Mouse (Mus musculus) kidney, postnatal 4 days (tissue): ENCODE data around the gene Zfp36l2.
A peak's percentile ranks its signal among the peaks of the same experiment; 100 is the strongest.

Experiments
- DNase-seq, 2 experiments: peaks; one replicate each; pipeline ENCODE4 v3.0.0; 2021; ENCODE audit warnings: mixed read lengths in 2 of 2

Gene Zfp36l2

DNA sequence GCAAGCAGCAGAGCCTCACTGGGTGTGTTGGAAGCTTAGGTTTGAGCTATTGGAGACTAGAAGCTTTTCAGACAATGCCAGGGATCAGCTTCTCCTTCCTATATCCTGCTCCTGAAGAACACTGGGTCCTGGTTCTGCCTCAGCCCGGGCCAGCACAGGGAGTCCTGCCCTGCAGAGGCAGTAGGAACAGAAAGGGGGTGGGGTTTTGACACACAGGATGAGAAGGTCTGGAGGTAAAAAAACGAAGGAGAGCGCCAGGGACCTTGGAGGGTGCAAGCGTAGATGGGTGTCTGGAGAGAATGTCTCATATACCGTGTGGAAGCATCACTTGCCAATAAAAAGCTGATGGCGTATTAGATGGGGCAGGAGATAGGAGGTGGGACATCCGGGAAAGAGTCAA lies 11.3 kb downstream of the Zfp36l2 start:
- DNase-seq, result peak; percentile 1 to 2

DNA sequence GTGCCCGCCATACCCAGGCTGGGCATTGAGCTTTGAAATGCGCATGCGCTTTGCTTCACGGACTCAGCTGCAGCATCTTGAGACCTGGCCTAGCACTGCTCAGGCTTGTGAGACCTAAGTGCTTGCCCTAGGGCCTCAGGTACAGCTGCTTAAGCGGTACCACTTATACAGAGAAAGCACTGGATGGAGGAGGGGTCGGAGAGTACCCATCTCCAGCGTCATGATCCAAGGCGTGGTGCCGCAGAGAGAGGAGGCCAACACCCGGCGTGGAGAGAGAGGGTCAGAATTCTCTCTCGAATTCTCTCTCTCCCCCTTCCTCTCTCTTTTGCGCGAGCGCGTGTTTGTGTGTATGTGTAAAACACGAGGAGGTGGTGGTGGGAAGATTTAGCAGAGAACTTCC lies 12.6 kb downstream of the Zfp36l2 start:
- DNase-seq, result peak; percentile 0 to 1

DNA sequence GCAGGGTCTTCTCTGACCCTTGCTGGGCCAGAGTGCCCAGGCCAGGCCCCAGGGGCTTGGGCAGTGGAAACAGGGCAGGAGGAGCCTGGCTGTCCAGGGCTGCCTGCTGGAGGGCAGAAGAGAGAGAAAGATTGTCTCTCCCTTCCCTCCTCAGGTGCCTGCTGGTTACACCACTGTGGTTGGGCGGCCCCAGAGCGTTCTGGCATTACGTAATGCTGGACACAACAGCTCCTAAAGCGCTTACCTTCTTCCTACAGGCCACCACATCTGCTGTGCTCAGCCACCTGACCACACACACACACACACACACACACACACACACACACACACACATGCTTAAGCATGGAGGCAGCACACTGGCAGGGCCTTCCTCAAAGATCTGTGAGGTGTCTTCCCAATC lies 20.4 kb downstream of the Zfp36l2 start:
- DNase-seq, result peak; percentile 1 to 2

DNA sequence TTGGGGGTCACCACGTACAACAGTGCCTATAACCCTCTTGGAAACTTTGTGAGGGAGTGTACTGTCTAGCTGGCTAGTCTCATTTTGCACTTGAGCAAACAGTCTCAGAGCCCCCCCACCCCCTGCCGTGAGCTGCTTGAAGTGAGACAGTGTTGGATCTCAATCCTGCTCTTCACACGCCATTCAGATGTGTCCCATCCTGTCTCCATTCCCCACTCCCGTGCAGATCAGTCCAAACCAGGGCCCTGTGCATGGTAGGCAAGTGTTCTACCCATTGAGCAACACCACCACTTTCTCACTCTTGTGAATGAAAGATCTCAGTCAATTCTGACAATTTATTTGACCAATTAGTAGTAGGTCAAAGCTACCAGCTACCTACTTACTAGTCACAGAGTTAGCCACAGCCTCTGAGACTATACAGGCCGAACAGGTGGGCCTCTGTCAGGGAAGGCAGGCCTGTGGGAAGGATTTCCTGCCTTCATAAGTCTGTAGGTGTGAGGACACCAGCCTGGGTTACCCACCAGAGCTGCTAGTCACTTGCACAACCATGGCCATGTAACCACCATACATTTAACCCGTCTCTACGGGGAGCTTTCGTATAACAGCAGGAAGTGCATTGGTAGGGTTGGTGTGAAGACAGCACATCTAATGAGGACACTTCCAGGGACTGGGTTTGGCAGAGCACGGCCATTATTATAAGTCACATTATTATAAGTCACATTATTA lies 21.4 kb downstream of the Zfp36l2 start:
- peak; percentile 0 for DNase-seq

DNA sequence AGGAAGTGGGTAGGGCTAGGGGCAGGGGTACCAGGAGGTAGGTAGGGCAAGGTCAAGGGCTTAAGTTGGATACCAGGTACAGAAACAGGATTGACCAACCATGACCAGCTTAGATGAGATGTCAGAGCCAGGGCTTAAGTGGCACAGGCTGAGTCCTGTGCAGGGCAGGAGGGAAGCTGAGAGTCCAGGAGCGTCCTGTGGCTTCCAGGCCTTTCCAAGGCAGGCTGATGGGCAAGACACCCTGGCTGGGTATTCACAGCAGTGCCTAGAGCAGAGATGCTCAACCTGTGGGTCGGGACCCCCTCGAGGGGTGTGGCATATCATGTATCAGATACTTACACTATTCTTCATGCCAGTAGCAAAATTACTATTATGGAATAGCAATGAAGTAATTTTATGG lies 22.0 kb downstream of the Zfp36l2 start:
- peak; percentile 0 to 1 for DNase-seq

DNA sequence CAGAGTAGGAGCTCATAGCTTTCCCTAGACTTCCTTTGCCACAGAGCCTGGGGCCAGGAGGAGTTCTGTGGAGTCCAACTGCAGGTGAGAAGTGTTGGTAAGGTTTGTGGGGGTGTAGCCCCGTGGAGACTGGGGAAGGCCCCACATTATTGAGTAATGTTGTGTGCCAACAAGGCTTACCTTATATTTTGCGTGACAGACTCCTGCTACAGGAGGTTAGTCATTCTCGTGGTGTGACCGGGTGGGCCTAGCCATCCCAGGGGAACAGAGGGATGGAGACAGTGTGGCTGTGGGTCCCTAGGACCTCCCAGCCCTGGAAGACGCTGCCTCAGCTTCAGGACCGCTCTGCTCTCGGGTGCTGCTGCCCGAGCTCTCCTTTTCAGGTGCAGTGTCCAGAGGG lies 23.6 kb downstream of the Zfp36l2 start:
- DNase-seq, result peak; percentile 1

DNA sequence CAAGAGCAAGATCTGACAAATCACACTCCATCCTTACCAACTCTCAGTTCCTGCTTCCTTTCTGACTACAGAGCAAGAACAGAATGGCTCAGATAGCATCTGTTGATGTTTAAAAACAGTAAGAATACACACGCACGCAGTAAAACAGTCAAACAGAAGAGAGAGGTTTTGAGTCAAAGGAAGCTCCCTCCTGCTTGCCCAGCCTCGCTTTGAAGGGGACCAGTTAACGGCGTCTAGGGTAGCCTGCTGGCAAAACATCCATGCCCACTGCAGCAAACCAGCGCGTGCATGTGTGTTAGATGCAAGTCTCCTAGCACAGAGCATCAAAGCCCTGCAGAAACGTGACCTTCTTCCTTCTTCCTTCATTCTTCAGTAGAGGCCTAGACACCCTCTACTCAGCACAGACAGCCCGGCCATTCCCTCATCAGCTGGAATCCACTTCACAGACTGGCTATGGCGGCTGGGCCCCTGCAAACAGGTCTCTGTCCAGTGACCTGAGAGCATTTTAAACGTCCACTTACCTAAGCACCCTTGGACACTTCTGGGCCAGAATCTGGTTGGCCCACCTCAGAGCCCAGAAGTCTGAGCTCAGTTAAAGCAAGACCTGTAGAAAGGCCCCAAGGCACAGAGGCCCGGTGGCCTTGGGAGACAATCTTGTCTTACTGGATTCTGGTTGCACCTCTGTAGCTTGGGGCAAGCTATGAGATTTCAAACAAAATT lies 24.5 kb downstream of the Zfp36l2 start:
- peak; percentile 2 to 4 for DNase-seq

DNA sequence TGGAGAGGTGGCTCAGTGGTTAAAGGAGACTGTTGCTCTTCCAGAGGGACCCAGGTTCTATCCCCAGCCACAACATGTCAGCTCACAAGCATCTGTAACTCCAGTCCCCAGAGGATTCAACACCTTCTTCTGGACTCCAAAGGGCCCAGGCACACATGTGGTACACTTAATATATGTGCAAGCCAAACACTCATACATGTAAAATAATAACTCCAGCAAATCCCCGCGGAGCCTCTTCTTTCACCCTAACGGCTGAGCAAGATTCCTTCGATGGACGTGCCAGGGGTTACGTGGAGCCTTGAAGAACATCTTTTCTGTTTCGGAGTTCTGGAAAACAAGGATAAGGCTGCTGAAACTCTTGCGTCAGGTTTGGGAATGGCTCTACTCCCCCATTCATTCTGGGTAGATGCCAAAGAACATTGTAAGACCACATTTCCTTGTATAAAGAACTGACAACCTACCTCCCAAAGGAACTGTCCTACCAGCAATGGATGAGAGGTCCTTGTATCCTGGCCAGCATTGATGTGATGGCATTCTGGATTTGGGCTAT lies 25.5 kb downstream of the Zfp36l2 start:
- DNase-seq, result peak; percentile 10 to 21

DNA sequence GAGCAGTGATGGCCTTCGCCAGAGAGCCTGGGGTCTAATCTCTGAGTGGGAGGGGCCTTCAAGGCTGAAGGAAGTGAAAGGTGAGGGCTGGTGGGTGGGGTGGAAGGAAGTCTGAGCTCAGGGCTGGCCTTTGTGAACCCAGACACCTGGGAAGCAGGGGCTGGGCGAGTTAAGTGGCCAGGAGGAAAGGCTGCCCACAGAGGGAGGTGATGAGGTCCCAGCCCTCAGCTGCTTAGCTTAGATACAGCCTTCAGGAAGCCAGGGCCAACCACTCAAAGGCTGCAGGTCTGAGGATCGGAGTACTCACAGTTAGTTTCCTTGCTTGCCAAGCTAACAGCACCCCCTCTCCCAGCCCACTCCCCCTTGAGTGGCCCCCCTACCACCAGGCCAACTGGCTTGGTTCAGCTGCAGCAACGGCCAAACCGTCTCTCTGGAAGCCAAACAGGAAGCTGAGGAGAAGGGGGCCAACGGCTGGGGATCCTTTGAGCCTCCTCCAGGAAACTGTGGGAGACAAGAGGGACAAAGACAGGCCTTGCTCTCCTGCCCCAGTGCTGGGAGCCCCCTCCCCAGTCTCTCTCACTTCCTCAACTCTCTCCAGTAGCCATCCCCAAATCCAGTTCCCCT lies 26.4 kb downstream of the Zfp36l2 start:
- peak; percentile 44 to 61 for DNase-seq

DNA sequence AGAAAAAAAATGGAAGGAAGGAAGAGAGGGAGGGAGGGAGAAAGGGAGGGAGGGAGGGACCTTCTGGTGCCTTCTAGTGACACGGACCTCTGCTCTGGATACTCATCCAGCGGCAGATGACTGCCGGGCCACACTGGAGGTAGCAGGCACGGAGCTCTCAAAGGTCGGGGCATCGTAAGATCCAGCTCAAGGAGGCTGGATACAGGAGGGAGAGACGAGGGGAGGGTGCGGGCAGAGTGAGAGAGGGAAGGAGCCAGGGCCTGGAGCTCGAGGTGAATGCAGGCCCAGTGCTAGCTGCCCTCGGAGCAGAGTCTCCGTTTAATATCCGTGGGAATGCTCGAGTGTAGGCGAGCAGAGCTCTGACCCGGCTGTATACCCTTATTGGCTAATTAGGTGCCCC lies 28.9 kb downstream of the Zfp36l2 start:
- peak; percentile 7 to 42 for DNase-seq

DNA sequence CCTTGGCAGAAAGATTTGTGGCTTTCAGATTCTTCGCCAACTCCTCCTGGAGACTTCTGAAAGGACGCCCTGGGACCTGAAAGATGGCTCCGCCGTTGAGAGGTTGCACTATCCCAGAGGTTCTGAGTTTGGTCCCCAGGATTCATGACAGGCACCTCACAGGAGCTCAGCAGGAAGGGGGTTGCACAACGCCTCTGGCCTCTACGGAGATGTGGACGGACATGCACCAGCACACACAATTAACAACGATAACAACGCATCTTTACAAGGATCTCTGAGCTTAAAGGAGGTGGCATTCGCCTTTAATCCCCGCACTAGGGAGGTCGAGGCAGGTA lies 29.3 kb downstream of the Zfp36l2 start:
- DNase-seq, result peak; percentile 4 to 19

DNA sequence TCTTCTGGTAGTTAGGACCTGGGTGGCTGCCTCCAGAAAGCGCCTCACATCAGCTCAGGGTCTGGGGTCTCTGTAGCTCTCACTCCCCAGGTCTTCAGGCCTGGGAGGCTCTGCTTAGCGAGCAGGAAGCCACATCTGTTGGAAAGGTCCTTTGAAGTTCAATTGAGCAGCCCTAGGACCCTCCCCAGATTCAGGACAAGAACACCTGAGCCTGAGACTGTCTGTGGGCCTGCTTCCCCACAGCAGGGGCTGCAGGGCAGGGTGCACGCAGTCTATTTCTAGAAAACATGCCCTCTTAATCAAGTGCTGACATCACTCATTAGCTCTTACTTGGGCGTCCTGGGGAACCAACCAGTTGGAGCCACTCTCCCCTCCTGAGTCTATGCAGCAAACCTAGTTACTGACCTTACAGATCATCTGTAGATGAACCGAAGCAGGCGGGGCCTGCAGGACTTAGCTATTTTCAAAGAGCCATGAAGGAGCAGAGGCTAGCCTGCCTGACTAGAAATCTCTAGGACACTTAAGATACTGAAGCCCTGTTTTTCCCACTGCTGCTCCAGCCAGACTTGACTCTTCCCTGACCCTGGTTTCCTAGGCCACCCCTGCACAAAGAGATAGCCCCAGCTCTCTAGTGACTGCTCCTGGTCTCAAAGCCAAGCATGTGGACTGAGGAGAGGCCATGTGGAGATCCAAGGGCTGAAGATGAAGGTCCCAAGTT lies 29.8 kb downstream of the Zfp36l2 start:
- peak; percentile 18 to 44 for DNase-seq

DNA sequence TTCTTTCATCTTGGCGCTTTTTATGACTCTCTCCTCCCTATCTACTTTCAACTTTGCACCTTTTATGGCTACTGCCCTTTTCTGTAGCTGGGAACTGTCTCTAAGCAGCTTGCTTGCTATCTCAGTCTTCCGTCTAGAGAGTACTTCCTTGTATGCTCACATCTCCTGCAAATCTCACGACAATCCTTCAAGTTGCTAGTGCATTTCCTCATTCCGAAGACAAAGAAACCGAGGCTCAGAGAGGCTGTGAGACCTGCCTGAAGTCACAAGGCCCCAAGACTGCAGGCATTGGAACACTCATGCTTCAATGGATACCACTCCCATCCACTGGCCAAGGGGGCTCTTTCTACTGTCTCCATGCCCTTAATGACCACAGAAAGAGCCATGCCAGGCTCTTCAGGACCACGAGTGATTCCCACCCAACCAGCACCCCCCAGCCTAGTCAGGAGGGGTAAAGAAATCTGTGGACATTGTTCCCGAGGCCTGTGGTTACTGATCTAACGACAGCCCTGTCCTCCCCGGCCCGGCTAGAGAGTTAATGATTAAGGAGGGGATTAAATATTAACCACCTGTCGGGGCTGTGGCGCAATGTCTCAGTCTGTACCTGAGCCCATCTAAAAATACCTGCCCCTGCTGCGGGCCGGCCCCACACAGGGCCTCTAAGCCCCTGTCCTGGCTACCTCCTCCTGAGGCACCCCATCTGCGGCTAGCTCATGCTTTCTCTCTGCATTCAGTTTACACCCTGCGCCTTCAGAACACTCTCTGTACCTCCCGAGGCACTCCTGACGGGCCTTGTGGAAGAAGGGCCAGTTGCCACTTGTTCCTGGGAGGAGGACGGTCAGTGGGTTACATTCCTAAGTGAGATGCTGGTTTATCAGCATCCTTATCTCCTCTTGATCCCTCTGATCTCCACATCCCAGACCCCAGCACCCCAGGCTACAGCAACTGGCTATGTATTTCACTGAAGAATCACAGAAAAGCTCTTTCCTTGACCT lies 30.7 kb downstream of the Zfp36l2 start:
- DNase-seq, result peak; percentile 72 to 82

DNA sequence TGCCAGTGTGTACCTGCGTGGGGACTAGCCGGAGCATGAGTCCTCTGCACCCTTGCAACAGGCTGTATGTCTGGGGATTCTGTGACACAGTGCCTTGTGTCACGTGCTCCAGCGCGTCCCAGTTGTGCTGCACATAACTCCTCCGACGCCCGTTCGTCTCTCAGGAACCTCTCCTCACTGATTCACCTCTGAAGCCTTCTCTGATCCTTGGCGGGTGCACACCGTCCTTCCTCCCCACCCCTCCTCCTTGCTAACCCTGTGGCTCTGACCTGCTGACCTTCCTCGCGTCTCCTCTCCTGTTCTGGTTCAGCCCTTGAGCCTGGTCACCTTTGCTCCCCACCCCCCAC lies 31.5 kb downstream of the Zfp36l2 start:
- DNase-seq, result peak; percentile 27 to 42

DNA sequence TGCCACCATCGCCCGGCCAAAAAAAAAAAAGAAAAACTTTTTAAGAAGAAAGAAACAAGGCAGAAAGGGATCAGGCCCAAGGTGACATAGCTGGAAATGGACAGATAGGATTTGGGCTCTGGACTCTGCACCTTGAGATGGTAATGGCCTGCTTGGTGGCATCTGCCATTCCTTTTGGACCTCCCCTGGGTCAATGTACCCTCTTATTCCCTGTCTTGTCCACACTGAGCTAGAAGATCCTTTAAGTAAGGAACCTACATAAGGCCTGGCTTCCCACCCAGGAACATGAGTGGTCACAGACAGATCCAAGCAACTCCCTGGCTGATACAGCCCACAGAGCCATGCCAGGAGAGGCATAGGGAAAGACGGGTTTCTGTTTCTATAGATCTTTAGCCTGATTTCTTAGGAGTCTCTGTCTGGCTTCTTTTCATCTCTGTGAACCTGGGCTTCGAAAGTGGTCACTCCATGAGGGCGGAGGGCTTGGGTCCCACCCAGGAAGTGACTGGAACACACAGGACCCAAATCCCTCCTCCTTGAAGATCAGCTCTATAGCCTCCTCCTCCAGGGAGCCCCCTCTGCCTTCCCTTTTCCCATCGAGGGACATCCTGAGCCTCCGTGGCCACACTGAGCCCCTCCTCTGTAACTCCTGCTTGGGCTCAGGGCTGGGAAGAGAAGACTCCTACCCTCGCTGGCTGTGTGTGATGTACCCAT lies 32.1 kb downstream of the Zfp36l2 start:
- DNase-seq, result peak in 1 of 2 experiments; percentile 6

DNA sequence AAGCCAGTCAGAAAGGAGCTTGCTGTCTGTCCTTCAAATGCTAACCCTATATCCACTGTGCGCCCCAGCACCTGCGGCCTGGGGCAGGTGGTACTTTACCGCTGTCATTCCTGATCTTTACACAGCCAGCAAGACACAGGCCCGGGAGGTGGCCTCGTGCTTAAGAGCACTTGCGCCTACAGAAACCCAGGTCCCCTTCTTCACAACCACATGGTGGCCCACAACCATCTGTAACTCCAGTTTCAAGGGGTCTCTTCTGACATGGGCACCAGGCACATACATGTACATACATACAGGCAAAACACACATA lies 32.8 kb downstream of the Zfp36l2 start:
- peak in 1 of 2 experiments; percentile 0 for DNase-seq

DNA sequence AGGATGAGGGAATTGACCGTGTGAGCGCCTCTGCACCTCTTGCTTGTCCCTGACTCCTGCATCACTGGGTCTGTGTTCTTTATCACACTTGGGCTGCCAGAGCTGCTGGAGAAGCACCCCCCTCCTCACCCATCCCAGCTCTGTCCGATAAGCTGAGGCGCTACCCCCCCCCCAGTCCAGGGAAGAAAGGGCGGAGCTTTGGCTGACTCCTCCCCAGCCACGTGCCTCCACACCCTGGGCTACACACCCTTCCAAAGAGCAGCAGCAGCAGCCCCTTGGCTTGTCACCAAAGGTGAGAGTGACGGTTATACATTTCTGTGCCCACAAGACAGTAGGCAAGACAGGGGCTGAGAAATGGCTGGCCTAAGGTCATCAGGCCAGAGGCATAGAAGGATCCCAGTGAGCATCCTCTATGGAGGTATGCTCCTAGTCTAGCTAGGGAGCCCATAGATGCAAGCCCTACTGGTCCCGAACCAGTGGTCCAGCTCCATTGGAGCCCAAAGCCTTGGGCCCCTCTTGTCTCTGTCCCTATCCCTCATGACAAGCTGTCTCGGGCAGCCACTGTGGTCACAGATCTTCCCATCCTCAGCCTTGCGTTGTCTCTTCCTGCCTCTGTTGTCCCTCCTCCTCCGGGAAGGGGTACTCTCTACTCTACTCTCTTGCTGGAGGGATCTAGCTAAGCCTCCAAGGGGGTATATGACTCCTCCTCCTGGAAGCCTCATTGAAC lies 33.3 kb downstream of the Zfp36l2 start:
- DNase-seq, result peak; percentile 2

DNA sequence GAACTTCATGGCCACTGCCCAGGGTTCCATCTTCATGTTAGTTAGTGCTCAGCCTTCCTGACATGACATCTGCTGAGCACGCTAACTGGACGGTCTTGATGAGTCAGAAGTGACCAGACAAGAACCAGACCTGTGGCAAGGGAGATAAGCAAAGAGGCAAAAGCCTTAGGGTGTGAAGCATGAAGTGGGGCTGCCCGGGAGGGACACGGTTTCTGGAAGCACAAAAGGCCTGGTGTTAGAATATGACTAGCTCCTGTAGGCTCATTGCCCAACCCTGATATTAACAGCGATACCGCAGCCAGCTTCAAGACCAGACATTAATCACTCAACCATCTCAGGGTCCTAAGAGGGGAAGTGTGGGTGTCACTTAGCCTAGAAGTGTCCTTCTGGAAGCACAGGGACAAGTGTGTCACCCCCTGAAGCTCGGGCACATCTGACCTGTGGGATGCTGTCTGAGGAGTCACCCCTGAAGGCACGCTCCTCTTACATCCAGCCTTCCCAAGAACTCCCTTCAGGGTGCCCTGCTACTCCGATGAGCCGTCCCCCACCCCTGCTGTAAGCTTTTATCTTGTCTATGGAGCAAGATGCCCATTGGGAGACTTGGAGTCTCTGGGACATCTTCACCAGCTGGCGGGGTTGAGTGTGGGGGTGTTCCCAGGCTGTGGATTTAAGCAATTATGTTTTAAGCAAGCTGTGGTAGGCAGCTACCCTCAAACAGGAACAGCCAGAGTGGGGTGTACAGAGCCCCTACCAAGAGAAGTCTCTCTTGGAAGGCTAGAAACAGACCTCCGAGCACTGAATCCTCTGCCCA lies 34.6 kb downstream of the Zfp36l2 start:
- DNase-seq, result peak; percentile 3 to 8

DNA sequence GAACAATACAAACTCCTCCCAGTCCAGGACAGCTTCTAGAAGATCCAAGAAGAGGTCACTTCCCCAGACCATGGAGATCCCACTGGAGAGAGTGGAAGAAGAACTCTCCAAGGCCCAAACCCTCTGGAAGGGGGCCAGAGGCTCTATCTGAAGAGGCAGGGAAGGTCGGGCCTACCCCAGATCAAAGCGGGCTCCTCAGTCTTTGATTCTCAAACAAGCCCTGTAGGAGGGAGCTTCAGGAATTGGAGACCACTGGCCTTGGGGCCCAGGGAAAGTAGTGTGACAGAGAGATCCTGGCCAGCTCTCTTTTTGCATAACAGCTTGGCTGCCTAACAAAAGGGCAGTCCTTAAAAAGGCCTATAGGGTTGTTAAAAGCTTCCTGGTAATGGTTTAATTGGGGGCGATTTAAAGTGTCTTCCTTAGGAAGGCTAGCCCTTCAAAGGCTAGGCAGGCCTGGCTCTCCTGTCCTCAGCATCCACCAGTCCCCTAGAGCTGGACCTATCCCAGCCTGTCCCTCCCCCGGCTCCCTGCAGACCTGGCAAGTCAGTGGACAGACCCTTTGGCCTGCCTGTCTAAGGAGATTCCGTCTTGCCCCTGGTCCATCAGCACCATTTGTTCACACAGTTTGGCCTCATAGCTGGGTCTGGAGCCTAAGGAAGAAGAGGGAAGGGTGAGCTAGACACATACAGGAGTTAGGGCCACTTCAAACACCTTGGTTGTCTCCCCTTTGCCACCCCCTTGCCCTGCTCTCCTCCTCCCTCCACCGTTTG lies 35.4 kb downstream of the Zfp36l2 start:
- peak; percentile 10 to 11 for DNase-seq
